9 mouse cellular contexts compared by ENCODE assay signal in the genomic region with DNA sequence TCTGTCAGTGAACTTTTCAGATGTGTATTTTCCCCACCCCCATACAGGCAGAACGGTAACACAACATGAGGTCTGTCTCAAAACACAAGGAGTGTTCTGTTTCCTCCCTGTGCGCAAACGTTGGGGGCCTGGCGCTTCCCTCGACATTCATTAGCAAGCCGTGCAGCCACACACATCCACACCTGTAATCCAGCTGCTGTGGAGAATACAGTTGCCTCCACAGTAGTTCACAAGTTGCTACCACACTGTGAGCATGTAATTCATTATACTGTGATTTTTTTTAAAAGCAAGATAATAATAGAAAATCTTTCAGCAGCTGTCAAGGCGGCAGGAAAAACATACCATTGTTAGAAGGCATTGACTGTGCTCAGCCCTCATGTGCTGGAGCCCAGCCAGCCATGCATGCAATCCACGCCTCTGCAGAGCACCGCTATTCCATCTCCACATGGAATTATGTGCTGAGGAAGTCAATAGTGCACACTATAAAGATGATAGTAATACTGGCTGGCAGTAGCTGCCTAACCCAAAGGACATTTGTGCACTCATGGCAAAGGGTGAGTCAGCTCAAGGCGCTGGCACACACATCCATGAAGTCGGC.
A peak's percentile ranks its signal among the peaks of the same experiment; 100 is the strongest.
DNase-seq lines count a peak whose midpoint lies in the region; ATAC-seq and TF ChIP-seq lines count a peak whose summit lies in the region.
"Had no signal": no experiment of that assay in that cellular context is flagged by ENCODE, and none has a peak within 500 bp of the region (broad histone marks: within the 10 kb centered on the region; RNA-seq: fewer than 3 reads in every experiment).

No protein-coding gene starts in this region.

- no peak overlapping the region for H3K4me3 ChIP-seq in forebrain, postnatal 0 days (ENCODE audit: low read depth, low read length)
- no peak overlapping the region for H3K4me3 ChIP-seq in midbrain, embryonic 16.5 days (ENCODE audit: low read depth, low read length)

- WGBS in forebrain, postnatal 0 days = 34% methylated on average over 11 of the region's 11 CpGs
- WGBS in midbrain, embryonic 16.5 days = 38% methylated on average over 11 of the region's 11 CpGs

- ATAC-seq in forebrain, postnatal 0 days = peak; percentile 70; the same call in 1 of the 2 replicates
- ATAC-seq in midbrain, embryonic 16.5 days = peak; percentile 76

- H3K27me3 ChIP-seq in forebrain, postnatal 0 days (ENCODE audit: insufficient read depth, low read length) = no peaks in the 10 kb centered on the region
- no peaks in the 10 kb centered on the region for H3K27me3 ChIP-seq in midbrain, embryonic 16.5 days (ENCODE audit: control insufficient read depth, insufficient read depth, low read depth, low read length)

- H3K9me3 ChIP-seq in forebrain, postnatal 0 days (ENCODE audit: low read length) = no peaks in the 10 kb centered on the region
- no peaks in the 10 kb centered on the region for H3K9me3 ChIP-seq in midbrain, embryonic 16.5 days (replicated peaks; ENCODE audit: control insufficient read depth, low read length, poor library complexity, severe bottlenecking)

- no peaks in the 10 kb centered on the region for H3K36me3 ChIP-seq in forebrain, postnatal 0 days (ENCODE audit: insufficient read depth)
- H3K36me3 ChIP-seq in midbrain, embryonic 16.5 days (ENCODE audit: control insufficient read depth, insufficient read depth, low read length) = no peaks in the 10 kb centered on the region

- H3K4me2 ChIP-seq in forebrain, postnatal 0 days (ENCODE audit: low read depth) = no peak overlapping the region
- no peak overlapping the region for H3K4me2 ChIP-seq in midbrain, embryonic 16.5 days (ENCODE audit: low read length)

- peak; percentile 3 for DNase-seq in adrenal gland, postnatal 25 days
- DNase-seq in adrenal gland, adult 18-20 months (ENCODE audit: low spot score in 2 of 2) = no peak
- peak; percentile 13 for DNase-seq in left cerebral cortex, postnatal 4 days
- no peak for DNase-seq in left cerebral cortex, adult 11 months (ENCODE audit: low spot score)
- peak; percentile 57 for DNase-seq in forebrain, postnatal 0 days
- no peak for DNase-seq in thymus, postnatal 36 days
- DNase-seq in urinary bladder, postnatal 36 days (ENCODE audit: low spot score in 2 of 2) = no peak
- DNase-seq: cerebellum, adult 18-20 months had no signal

- peaks cover 4% of the 10 kb centered on the region for H3K4me1 ChIP-seq in forebrain, postnatal 0 days (ENCODE audit: insufficient read depth)
- peaks cover 19% of the 10 kb centered on the region for H3K4me1 ChIP-seq in midbrain, embryonic 16.5 days (ENCODE audit: control insufficient read depth, insufficient read depth, low read length)

- intact Hi-C loops in left cerebral cortex, postnatal 4 days (cut with DNase I) = no loop called here

- peak overlapping the region; percentile 57 for H3K27ac ChIP-seq in forebrain, postnatal 0 days (ENCODE audit: low read depth, low read length)
- H3K27ac ChIP-seq in midbrain, embryonic 16.5 days (ENCODE audit: low read length) = peak overlapping the region; percentile 10

- no peak for TF ChIP-seq CTCF in forebrain, postnatal 0 days (IDR thresholded peaks at IDR 0.05; ENCODE audit: low read depth)

- no peak overlapping the region for H3K9ac ChIP-seq in forebrain, postnatal 0 days
- H3K9ac ChIP-seq in midbrain, embryonic 16.5 days (ENCODE audit: low read depth, low read length) = no peak overlapping the region

Comparison
In these comparisons a context has a peak if more than half of its experiments do, and no peak if none do; other contexts are left out.
1. DNase-seq: peak in adrenal gland, postnatal 25 days (single experiment), left cerebral cortex, postnatal 4 days (single experiment) and forebrain, postnatal 0 days (single experiment); none in adrenal gland, adult 18-20 months (0 of 2), left cerebral cortex, adult 11 months (single experiment), thymus, postnatal 36 days (0 of 2) and urinary bladder, postnatal 36 days (0 of 2).